Mouse (Mus musculus) lung, embryonic 15.5 days (tissue): ENCODE data around the gene Sdk1. TPM values are rescaled to one million over a fixed set of nuclear protein-coding genes. Genes with fewer than 3 reads are reported as not detected.

Experiments used
- ATAC-seq: fragments of 200-750 bp; cut with Nextera tagmentation; 2 replicates; pipeline ENCODE4 v1.8.0; 2017; ENCODE audit warnings: moderate number of reproducible peaks, borderline replicate concordance; ENCODE audit not compliant: low FRiP score, low TSS enrichment; ENCODE audit errors: extremely low read depth
- H3K27ac ChIP-seq: fragments of 300-500 bp; sonication (generic); 2 replicates; pipeline ENCODE4 v1.5.1; 2015; ENCODE audit warnings: moderate library complexity, mild to moderate bottlenecking, inconsistent platforms
- H3K27me3 ChIP-seq: fragments of 300-500 bp; sonication (generic); 2 replicates; pipeline ENCODE4 v1.6.1; 2015; ENCODE audit warnings: inconsistent platforms
- H3K36me3 ChIP-seq: fragments of 300-500 bp; sonication (generic); 2 replicates; pipeline ENCODE4 v1.6.1; 2015; ENCODE audit warnings: inconsistent platforms
- H3K4me1 ChIP-seq: fragments of 300-500 bp; sonication (generic); 2 replicates; pipeline ENCODE4 v1.6.1; 2015; ENCODE audit warnings: inconsistent platforms
- H3K4me2 ChIP-seq: fragments of 300-500 bp; sonication (generic); 2 replicates; pipeline ENCODE4 v1.6.1; 2015; ENCODE audit warnings: inconsistent platforms, mild to moderate bottlenecking, moderate library complexity
- H3K4me3 ChIP-seq: fragments of 300-500 bp; sonication (generic); 2 replicates; pipeline ENCODE4 v1.5.1; 2015; ENCODE audit warnings: mild to moderate bottlenecking, inconsistent platforms
- H3K9ac ChIP-seq: fragments of 300-500 bp; sonication (generic); 2 replicates; pipeline ENCODE4 v1.6.1; 2015; ENCODE audit warnings: inconsistent platforms
- H3K9me3 ChIP-seq: fragments of 300-500 bp; sonication (generic); 2 replicates; pipeline ENCODE4 v1.6.1; 2016; ENCODE audit warnings: inconsistent platforms
- WGBS: fragments of 180-500 bp; shearing (Covaris S2); methylation state at CpG from one replicate; pipeline ENCODE4 v1.1.7; 2015; 5-methylcytosine and 5-hydroxymethylcytosine counted together
- polyA plus RNA-seq: library from polyadenylated mRNA; unstranded; fragments of >200 nt; fragmentation: Nextera tagmentation; extraction: Ambion mirVana; gene quantifications from 2 replicates; pipeline ENCODE4 v1.2.1, GENCODE M21; 2015

Sdk1 gene
- polyA plus RNA-seq, 1 experiment from 2014 or later, result 0.72 TPM

DNA sequence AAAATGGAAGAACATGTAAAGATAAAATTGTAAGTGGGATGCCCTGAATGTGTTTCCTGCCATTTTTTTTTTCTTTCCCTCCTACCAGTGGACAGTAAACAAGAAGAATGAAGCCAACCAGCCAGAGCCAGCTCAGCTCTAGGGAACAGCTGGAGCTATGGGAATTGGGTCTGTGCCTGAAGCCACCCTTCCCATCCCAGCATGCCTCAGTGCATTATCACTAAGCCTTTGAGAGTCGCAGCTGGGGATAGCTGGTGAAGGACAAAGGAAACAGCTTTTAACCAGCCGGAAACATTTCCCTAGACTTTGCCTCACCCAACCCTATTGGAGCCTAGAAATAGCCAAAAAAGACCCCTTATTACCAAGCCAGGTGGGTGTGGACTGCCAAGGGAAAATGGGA is 675.7 kb downstream of the Sdk1 start:
- Histone ChIP-seq H3K9ac (no peak overlapping the region), H3K36me3 (no peaks in the 10 kb centered on the region), H3K27ac (no peak overlapping the region), H3K4me3 (no peak overlapping the region), H3K27me3 (no peaks in the 10 kb centered on the region), H3K4me2 (no peak overlapping the region), H3K4me1 (no peaks in the 10 kb centered on the region), H3K9me3 (no peaks in the 10 kb centered on the region)
- WGBS, result 43% methylated on average over 2 of the region's 2 CpGs
- ATAC-seq, result peak; percentile 55; the same call in 1 of the 2 replicates

DNA sequence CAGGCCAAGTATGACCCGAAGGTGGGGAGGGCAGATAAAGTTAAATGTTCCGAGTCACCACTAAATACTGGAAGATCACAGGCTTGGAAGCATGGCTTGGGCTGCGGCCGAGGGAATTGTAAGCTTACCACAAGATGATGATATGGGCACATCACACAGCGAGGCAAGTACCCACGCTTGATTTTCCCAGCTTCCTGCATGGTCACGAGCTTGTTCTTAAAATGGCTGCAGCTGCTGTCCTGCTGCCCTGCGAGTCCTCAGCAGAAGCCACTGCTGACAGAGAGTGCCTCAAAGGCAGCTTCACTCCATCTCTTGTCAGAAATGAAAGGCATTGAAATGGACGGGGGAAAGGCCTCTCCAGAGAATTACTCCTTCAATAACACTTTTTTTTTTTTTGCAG is 697.7 kb downstream of the Sdk1 start:
- H3K27me3 ChIP-seq, result no peaks in the 10 kb centered on the region
- no peak overlapping the region for H3K4me2 ChIP-seq
- H3K27ac ChIP-seq, result no peak overlapping the region
- 67% methylated on average over 9 of the region's 9 CpGs for WGBS
- H3K36me3 ChIP-seq, result no peaks in the 10 kb centered on the region
- H3K9me3 ChIP-seq, result no peaks in the 10 kb centered on the region
- no peak overlapping the region for H3K4me3 ChIP-seq
- no peak for ATAC-seq
- H3K4me1 ChIP-seq, result no peaks in the 10 kb centered on the region
- no peak overlapping the region for H3K9ac ChIP-seq

GRCm38 (mm10) chr5:141940636-141941035 is 699.3 kb downstream of the Sdk1 start:
- no peak for ATAC-seq
- H3K9ac ChIP-seq, result no peak overlapping the region
- no peak overlapping the region for H3K4me3 ChIP-seq
- H3K27me3 ChIP-seq, result no peaks in the 10 kb centered on the region
- H3K9me3 ChIP-seq, result no peaks in the 10 kb centered on the region
- no peak overlapping the region for H3K4me2 ChIP-seq
- H3K27ac ChIP-seq, result no peak overlapping the region
- no peaks in the 10 kb centered on the region for H3K4me1 ChIP-seq
- H3K36me3 ChIP-seq, result no peaks in the 10 kb centered on the region
- 71% methylated on average over 8 of the region's 8 CpGs for WGBS

DNA sequence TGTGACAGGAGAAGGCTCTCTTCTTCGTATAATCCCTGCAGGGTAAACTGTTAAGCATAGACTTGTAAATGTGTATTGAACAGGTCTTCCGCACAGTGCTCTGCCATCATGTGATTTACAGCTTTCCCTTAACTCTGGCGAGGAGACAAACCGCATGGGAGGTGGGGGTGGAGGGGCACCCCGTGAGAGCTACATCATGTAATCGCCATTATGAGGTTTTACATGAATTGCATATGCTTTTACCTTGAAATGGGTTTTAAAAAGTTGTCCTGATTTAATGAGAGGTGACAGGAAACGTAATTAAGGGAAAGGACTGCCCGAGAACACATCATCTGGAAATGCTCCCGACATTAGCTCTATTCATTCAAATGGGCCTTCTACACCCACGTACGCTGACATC is 709.5 kb downstream of the Sdk1 start:
- Histone ChIP-seq H3K4me2 (no peak overlapping the region), H3K27ac (no peak overlapping the region), H3K4me3 (no peak overlapping the region), H3K36me3 (no peaks in the 10 kb centered on the region), H3K9me3 (no peaks in the 10 kb centered on the region), H3K27me3 (no peaks in the 10 kb centered on the region), H3K4me1 (no peaks in the 10 kb centered on the region), H3K9ac (no peak overlapping the region)
- 78% methylated on average over 11 of the region's 11 CpGs for WGBS
- ATAC-seq, result no peak

- no peak overlapping the region for H3K4me2 ChIP-seq
- H3K27ac ChIP-seq, result no peak overlapping the region
- H3K36me3 ChIP-seq, result no peaks in the 10 kb centered on the region
- H3K9me3 ChIP-seq, result no peaks in the 10 kb centered on the region
- ATAC-seq, result no peak
- H3K4me3 ChIP-seq, result no peak overlapping the region
- H3K27me3 ChIP-seq, result no peaks in the 10 kb centered on the region
- H3K4me1 ChIP-seq, result no peaks in the 10 kb centered on the region
- H3K9ac ChIP-seq, result no peak overlapping the region
- 68% methylated on average over 2 of the region's 2 CpGs for WGBS
These were observed 711.0 kb downstream of the Sdk1 start for GRCm38 (mm10) chr5:141952270-141952669.

GRCm38 (mm10) chr5:141952708-141953490 is 711.6 kb downstream of the Sdk1 start:
- no peak overlapping the region for H3K4me3 ChIP-seq
- no peaks in the 10 kb centered on the region for H3K4me1 ChIP-seq
- WGBS, result 62% methylated on average over 7 of the region's 7 CpGs
- H3K9ac ChIP-seq, result no peak overlapping the region
- H3K4me2 ChIP-seq, result no peak overlapping the region
- no peaks in the 10 kb centered on the region for H3K9me3 ChIP-seq
- no peaks in the 10 kb centered on the region for H3K27me3 ChIP-seq
- no peaks in the 10 kb centered on the region for H3K36me3 ChIP-seq
- H3K27ac ChIP-seq, result no peak overlapping the region
- ATAC-seq, result no peak

DNA sequence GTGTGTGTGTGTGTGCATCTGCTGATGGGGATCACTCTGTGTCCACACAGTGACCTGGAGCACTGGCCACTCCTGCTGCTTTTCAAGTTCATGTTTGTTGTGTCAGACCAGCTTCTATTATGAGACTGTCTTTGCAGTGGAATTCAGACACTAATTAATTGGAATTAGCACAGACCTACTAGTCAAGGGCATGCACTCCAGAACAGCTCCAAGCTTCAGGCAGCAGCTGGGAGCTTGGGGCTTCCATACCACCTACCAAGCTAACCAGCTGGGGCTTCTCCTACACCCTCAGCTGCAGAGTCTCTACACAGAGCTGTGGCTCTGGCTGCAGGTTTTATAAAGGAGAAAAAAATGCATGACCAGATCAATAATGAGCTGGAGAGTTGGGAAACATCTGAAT is 729.8 kb downstream of the Sdk1 start:
- Histone ChIP-seq H3K9ac (no peak overlapping the region), H3K9me3 (no peaks in the 10 kb centered on the region), H3K27me3 (no peaks in the 10 kb centered on the region), H3K4me2 (no peak overlapping the region), H3K4me1 (no peaks in the 10 kb centered on the region), H3K27ac (no peak overlapping the region), H3K4me3 (no peak overlapping the region), H3K36me3 (no peaks in the 10 kb centered on the region)
- no peak for ATAC-seq

GRCm38 (mm10) chr5:141979511-141979910 is 738.2 kb downstream of the Sdk1 start:
- no peak for ATAC-seq
- Histone ChIP-seq H3K36me3 (no peaks in the 10 kb centered on the region), H3K4me3 (no peak overlapping the region), H3K4me1 (no peaks in the 10 kb centered on the region), H3K27ac (no peak overlapping the region), H3K4me2 (no peak overlapping the region), H3K9me3 (no peaks in the 10 kb centered on the region), H3K9ac (no peak overlapping the region), H3K27me3 (no peaks in the 10 kb centered on the region)

DNA sequence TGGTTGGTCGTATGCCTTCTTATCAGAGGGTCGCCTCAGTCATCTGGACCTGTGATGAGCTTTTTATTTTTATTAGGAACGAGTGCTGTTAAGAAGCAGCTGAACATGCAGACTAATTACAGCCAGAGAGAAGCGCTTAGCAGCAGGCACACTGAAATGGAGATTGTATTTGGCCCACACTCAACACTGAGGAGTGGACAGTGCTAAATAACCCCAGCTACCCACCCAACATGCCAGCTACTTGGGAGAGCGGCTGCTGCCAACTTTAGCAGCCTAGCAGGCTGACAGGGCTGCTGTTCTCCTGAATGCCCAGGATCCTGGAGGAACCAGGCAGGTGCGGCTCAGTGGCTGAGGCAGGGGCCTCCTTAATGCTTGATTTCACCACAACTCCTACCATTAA is 739.5 kb downstream of the Sdk1 start:
- no peaks in the 10 kb centered on the region for H3K4me1 ChIP-seq
- 68% methylated on average over 6 of the region's 6 CpGs for WGBS
- ATAC-seq, result no peak
- no peak overlapping the region for H3K27ac ChIP-seq
- no peaks in the 10 kb centered on the region for H3K36me3 ChIP-seq
- no peaks in the 10 kb centered on the region for H3K27me3 ChIP-seq
- H3K4me2 ChIP-seq, result no peak overlapping the region
- H3K4me3 ChIP-seq, result no peak overlapping the region
- H3K9ac ChIP-seq, result no peak overlapping the region
- no peaks in the 10 kb centered on the region for H3K9me3 ChIP-seq

DNA sequence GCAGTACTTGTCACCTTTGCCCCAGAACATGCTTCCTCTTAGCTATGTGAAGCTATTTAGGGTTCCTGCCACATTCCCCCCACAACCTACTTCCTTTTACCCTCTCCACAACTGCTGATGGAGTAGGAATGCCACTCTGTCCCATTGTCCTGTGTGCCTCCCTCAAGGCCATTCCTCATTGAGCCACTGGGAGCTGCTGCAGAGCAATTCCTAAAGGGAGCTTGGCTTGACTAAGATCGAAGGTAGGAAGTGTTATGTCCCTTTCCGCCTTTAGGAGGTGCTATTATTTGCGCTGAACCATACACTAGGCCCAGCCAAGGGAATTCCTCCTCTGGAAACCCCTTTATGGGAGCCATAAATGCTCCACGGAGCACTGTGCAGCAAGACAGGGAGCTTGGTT is 743.0 kb downstream of the Sdk1 start:
- Histone ChIP-seq H3K27me3 (no peaks in the 10 kb centered on the region), H3K36me3 (no peaks in the 10 kb centered on the region), H3K27ac (no peak overlapping the region), H3K4me2 (no peak overlapping the region), H3K4me1 (no peaks in the 10 kb centered on the region), H3K9ac (no peak overlapping the region), H3K9me3 (no peaks in the 10 kb centered on the region), H3K4me3 (no peak overlapping the region)
- ATAC-seq, result peak; percentile 23; the same call in 1 of the 2 replicates
- 74% methylated on average over 4 of the region's 4 CpGs for WGBS

DNA sequence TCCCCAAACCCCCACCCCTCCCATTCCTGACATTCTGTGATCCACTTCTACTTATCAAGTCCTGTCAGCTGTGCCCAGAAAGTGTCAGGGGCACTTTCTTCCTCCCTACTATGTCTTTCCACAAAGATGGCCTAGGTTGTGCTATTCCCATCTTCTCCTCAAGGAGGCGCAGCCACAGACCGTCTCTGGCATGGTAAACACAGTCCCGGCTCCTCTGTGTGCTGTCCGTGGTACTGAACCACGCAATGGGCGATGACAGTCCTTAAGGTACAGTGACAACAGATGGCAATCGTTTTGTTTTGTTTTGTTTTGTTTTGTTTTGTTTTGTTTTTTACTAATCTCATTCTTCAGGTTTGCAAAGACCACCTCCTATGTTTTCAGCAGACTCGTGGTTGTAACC is 743.7 kb downstream of the Sdk1 start:
- no peaks in the 10 kb centered on the region for H3K9me3 ChIP-seq
- WGBS, result 7% methylated on average over 8 of the region's 8 CpGs
- H3K4me2 ChIP-seq, result no peak overlapping the region
- H3K27ac ChIP-seq, result no peak overlapping the region
- H3K27me3 ChIP-seq, result no peaks in the 10 kb centered on the region
- no peak overlapping the region for H3K9ac ChIP-seq
- H3K4me3 ChIP-seq, result no peak overlapping the region
- ATAC-seq, result peak; percentile 80
- no peaks in the 10 kb centered on the region for H3K4me1 ChIP-seq
- H3K36me3 ChIP-seq, result no peaks in the 10 kb centered on the region

- H3K4me3 ChIP-seq, result no peak overlapping the region
- no peak overlapping the region for H3K4me2 ChIP-seq
- no peaks in the 10 kb centered on the region for H3K4me1 ChIP-seq
- ATAC-seq, result no peak
- no peak overlapping the region for H3K27ac ChIP-seq
- H3K9ac ChIP-seq, result no peak overlapping the region
- no peaks in the 10 kb centered on the region for H3K27me3 ChIP-seq
- no peaks in the 10 kb centered on the region for H3K36me3 ChIP-seq
- no peaks in the 10 kb centered on the region for H3K9me3 ChIP-seq
- WGBS, result 80% methylated on average over 4 of the region's 4 CpGs
These were observed 744.3 kb downstream of the Sdk1 start for GRCm38 (mm10) chr5:141985551-141985950.

DNA sequence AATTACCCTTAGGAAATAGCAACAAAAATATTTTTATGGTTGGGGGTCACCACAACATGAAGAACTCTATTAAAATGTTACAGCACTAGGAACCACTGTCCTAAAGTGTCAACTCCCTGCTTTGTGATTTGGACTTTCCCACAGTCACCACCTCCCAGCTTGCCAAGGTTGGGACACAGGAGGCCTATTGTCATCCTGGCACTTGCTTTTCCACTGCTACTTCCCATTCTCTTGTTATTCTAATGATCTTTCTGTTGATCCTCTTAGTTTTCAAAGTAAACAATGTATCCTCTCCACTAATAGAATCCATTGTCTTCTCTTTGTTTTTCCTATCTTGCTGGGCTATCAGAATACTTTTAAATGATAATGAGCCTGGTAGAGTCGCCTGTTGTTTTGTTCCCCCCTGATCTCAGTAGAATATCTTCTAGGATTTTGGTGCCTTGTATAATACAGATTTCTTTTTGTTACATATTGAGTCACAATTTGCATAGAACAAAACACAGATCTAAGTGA is 746.1 kb downstream of the Sdk1 start:
- H3K4me3 ChIP-seq, result no peak overlapping the region
- H3K4me1 ChIP-seq, result no peaks in the 10 kb centered on the region
- 10% methylated on average over 1 of the region's 1 CpGs for WGBS
- no peaks in the 10 kb centered on the region for H3K36me3 ChIP-seq
- no peak overlapping the region for H3K4me2 ChIP-seq
- no peaks in the 10 kb centered on the region for H3K9me3 ChIP-seq
- no peaks in the 10 kb centered on the region for H3K27me3 ChIP-seq
- no peak for ATAC-seq
- no peak overlapping the region for H3K9ac ChIP-seq
- H3K27ac ChIP-seq, result no peak overlapping the region
